Mouse (Mus musculus) inflammation-experienced regulatory T-cells, adult 16 weeks (primary cell): ENCODE data around the gene Elfn2. TPM values are rescaled to one million over a fixed set of nuclear protein-coding genes. Genes with fewer than 3 reads are reported as not detected.

Experiments used
- polyA plus RNA-seq: library from polyadenylated mRNA; unstranded; fragments of 100-300 nt; shearing (Covaris generic); gene quantifications from one replicate; pipeline ENCODE4 v1.2.1, GENCODE M21; 2017

Gene Elfn2
- polyA plus RNA-seq = 0.07 TPM

DNA sequence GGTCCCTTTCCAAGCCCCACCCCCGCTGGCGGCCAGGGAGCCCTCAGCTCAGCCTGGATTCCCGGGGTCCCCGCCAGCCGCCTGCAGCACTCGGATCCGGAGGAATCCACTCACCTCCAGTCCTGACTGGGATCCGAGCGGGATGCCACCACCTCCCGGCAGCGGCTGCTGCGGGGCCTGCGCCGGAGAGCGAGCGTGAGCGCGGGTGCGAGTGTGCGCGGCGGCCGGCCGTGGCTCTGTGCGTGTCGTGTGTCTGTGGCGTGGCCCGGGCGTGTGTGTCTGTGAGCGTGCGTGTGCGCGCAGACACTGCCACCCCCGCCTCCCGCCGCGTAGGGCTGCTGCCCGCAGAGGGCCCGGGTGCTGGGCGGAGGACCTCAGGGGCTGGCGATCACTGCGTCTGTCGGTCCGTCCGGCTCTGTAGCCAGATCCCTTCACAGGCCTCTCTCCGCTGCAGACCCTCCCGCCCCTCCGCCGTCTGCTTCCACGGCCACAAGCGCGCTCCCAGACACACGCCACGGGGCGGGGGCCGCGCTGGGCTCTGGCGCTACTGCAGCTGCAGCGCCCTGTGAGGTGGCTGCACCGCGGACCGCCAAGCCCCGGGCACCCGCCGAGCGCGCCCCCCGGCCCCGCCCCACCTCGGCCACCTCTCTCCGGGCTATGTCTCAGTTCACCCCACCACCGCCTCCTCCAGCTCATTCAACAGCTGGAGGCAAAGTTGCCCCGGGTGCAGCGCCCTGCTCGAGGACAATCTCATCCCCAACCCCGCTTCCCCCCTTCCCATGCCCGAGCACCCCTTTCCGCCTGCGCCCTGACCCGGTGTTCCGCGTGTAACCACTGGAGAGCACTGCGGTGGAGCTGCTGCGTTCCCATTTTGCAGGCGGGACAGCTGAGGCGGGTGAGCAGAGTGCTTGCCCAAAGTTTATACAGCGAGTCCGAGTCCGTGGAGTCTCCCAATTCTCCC, at the start of gene Elfn2:
TSS of gene Elfn2 (minus strand) at position 482 of the 961 bp plus-strand sequence.

Other genes starting within 250 kb of the Elfn2 start
- 1,134 TPM for gene Il2rb, start 223.5 kb downstream of the Elfn2 start, polyA plus RNA-seq
- gene C1qtnf6, start 187.4 kb downstream of the Elfn2 start, polyA plus RNA-seq = 7.6 TPM
- gene Sstr3, start 174.1 kb downstream of the Elfn2 start, polyA plus RNA-seq = not detected
- gene Rac2, start 146.0 kb downstream of the Elfn2 start, polyA plus RNA-seq = 3,278 TPM
- 550 TPM for gene Cyth4, start 121.7 kb downstream of the Elfn2 start, polyA plus RNA-seq
- 177 TPM for gene Mfng, start 54.7 kb upstream of the Elfn2 start, polyA plus RNA-seq
- gene Card10, start 84.3 kb upstream of the Elfn2 start, polyA plus RNA-seq = 0.38 TPM
- gene Cdc42ep1, start 123.9 kb upstream of the Elfn2 start, polyA plus RNA-seq = not detected
- not detected for gene Lgals2, start 136.8 kb upstream of the Elfn2 start, polyA plus RNA-seq
- gene Gga1, start 158.4 kb upstream of the Elfn2 start, polyA plus RNA-seq = 76.9 TPM
- 0.57 TPM for gene Gm49510, start 180.9 kb upstream of the Elfn2 start, polyA plus RNA-seq
- 251 TPM for gene Sh3bp1, start 181.0 kb upstream of the Elfn2 start, polyA plus RNA-seq
- 1.9 TPM for gene Pdxp, start 195.1 kb upstream of the Elfn2 start, polyA plus RNA-seq
- 515 TPM for gene Lgals1, start 208.0 kb upstream of the Elfn2 start, polyA plus RNA-seq
- gene Nol12, start 216.2 kb upstream of the Elfn2 start, polyA plus RNA-seq = 49.7 TPM
- 105 TPM for gene Triobp, start 229.0 kb upstream of the Elfn2 start, polyA plus RNA-seq